Mouse (Mus musculus) testis, adult 2 months (tissue): ENCODE measurements around the gene Tmcc3.

Experiments
- CTCF ChIP-seq: fragments of 200-500 bp; IDR thresholded peaks from 2 replicates; pipeline ENCODE4 v1.5.1; 2012; ENCODE audit warnings: low read depth, mild to moderate bottlenecking, inconsistent platforms, low read length, moderate library complexity; ENCODE audit not compliant: control insufficient read depth, insufficient read depth, insufficient replicate concordance
- POLR2A ChIP-seq: fragments of 200-500 bp; IDR thresholded peaks from 2 replicates; pipeline ENCODE4 v1.6.1; 2012; ENCODE audit warnings: low read depth, mild to moderate bottlenecking, inconsistent platforms, low read length, moderate library complexity; ENCODE audit not compliant: control insufficient read depth

- TF ChIP-seq POLR2A (no peak), CTCF (no peak)
These were observed 308.8 kb downstream of the Tmcc3 start for GRCm38 (mm10) chr10:94620561-94620960.
